Mouse (Mus musculus): ENCODE measurements around the gene Slc22a6.
A peak's percentile ranks its signal among the peaks of the same experiment; 100 is the strongest.

Gene Slc22a6

DNA sequence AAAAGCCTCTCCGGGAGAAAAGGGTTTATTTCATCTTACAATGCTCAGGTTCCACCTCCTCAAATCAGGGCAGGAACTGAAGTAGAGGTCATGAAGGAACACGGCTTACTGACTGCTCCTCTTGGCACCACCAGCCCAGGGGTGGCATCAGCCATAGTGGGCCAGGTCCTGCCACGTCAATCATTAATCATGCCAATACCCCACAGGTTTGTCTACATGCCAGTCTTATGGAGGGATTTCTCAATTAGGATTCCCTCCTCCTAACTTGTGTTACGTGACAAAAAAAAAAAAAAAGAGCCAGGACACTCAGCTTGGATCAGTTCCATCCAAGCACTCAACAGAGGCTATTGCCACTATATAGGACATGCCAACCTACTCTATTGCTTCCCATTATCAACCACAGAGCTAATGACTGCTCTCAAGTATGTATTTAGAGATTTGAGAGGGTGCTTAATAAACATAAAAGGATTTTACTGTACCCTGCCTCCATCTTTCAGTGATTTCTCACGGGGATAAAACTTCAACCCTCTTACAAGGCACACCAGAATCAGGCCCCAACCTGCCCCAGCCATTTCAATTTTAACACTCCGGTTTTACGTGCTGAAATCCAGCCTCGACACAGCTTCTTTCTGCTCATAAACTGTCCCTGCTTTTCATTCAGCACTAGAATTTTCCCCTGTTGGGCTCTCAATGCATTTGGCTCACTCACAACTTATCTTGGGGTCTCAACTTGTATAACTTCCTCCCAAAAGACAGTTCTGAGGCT, 6.3 kb upstream of the Slc22a6 start:
- no peak for DNase-seq (ENCODE audit: low read depth)

DNA sequence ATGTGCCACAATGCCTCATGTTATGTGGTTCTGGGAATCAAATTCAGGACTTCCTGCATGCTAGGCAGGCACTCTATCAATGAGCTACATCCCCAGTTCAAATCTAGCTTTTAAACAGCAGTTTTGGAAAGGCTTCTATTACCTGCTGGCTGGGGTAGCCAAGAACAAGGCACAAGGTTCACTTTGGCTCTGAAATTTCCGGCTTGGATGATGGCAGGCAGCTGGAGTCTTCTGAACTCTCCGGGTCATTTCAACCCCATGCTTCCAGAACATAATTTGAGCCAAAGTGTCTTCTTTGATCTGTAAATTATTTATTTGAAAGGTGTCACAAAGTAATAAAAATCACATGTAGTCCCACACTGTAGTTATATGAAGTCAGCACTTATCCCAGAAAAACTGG, 4.7 kb upstream of the Slc22a6 start:
- no peak for DNase-seq (ENCODE audit: low read depth)

DNA sequence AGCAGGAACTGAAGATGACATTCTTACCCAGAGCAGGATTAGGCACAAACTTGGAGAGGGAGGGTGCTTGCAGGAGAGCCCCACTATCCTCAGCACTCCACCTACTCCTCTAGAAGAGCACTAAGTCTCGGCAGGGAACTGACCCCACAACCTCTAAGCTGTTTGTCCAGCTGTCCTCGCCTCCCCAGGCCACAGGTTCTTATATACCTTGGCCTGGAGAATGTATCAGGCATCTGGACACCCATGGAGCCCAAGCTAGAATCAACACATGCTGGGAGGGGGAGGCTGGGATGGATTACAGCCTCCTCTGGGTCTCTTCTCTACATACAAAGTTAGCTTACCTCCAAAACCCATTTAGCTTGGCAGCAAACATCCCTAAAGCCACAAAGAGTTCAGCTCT, 3.5 kb upstream of the Slc22a6 start:
- no peak for DNase-seq (ENCODE audit: low read depth)

DNA sequence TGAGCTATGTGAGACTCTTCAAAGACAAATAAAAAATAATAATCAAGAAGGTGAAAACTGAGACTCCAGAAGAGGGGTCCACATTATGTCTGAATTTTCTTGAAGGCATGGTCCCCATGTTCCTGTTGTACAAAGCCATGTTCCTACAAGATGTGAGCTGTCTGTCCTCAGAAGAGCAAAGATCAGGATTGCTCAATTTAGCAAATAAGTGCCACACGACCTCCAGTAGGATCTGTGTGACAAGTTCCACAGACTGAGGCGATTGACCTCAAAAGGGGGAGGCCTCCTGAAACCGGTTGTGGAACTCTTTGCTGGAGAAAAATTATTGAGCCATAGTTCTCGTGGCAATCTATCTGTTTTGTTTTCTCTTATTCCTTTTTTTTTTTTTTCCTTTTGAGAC, 1.5 kb upstream of the Slc22a6 start:
- DNase-seq (ENCODE audit: low read depth), result no peak

DNA sequence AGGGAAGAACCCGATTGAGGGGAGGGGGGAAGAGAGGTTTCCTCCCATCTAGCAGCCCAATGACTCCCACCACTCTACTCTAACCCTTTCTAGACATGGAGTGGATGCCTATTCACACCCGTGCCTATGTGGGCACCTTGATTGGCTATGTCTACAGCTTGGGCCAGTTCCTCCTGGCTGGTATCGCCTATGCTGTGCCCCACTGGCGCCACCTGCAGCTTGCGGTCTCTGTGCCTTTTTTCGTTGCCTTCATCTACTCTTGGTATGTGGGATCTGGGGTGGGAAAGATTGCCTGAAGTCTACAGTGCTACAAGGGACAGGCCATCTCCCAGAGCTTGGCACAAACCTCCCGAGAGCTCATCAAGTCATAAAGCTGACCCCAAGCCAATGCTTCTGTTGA, 3.3 kb downstream of the Slc22a6 start:
- DNase-seq (ENCODE audit: low read depth), result no peak

DNA sequence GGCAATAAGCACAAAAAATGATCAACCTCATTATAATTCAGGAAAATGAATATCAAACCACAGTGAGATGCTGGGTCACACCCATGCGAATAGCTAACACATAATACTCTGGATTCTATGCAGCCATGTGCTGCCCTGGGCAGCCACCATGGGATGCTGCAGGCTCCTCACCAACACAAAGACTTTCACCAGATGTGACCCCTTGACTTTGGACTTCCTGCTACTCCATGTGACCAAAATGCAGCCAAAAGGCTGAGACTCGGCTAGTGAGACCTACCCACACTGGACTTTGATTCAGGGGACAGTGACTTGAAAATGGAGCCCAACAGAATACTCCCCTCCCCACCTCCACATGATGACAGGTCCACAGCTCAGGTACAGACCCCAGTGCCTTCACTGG, 12.4 kb downstream of the Slc22a6 start:
- DNase-seq (ENCODE audit: low read depth), result no peak

DNA sequence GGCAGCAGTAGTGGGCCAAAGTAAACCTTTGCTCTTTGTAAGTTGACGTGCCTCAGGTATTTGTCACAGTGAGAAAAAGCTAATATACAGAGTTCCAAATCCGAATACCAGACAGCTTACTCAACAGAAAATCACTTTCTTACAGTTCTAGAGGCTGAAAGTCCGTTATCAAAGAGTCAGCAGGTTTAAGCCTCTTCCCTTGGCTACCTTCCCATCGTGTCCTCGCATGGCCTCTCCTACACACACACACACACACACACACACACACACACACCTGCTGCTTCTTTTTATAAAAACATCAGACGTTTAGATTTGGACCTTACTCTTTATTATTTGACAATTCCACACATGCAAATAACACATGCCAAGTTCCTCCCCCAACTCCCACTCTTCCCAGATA, 13.0 kb downstream of the Slc22a6 start:
- no peak for DNase-seq (ENCODE audit: low read depth)

DNA sequence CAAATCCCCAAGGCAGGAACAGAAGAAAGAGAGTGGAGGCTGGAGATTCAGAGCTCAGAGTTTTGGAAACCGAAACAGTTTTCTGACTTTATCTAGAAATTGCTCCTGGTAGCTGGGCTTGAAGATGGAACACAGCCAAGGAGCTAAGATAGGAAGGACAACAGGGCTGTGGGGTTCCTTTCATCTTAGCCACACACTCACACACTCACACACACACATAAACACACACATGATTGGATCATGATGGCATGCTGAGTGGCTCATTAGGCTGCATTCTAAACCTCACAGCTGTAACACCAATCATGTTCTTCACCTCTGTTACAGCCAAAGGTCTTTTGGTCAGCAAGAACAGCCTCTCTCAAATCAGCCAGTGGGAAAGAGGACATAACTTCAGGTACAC, 14.2 kb downstream of the Slc22a6 start:
- DNase-seq (ENCODE audit: low read depth), result no peak

DNA sequence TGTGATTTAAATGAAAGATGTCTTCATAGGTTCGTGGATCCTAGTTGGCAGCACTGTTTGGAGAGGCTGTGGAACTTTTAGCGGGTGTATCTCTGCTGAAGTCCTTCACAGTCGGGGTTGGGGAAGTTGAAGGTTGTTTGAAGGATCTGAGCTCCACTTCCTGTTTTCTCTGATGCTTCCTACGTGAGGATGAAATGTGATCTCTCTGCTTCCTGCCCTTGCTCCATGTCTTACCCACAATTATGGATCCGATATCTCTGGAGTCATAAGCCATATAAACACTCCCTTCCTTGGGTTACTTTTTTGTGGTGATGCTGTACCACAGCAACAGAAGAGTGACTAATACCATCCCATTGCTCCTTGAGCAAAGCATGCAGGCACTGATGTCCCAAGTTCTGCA, 24.2 kb downstream of the Slc22a6 start:
- peak; percentile 56 for DNase-seq (ENCODE audit: low read depth)

DNA sequence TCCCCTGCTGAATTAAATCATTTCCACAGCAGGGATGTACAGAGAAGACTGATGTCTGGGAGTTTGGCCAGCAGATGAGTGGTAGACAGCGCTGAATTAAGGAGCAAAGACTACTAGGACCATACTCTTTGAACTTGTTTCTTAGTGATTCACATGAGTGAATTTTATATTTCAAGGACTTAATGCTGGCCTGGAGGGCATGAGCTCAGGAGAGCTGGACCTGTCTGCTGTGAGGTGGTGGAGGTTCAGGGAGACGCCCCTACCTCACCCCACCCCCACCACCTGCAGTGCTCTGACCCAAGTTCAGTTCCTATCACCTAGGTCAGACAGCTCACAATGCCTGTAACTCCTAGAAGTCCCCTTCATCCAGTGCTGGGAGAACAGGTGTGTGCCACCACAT, 28.6 kb downstream of the Slc22a6 start:
- DNase-seq (ENCODE audit: low read depth), result no peak

DNA sequence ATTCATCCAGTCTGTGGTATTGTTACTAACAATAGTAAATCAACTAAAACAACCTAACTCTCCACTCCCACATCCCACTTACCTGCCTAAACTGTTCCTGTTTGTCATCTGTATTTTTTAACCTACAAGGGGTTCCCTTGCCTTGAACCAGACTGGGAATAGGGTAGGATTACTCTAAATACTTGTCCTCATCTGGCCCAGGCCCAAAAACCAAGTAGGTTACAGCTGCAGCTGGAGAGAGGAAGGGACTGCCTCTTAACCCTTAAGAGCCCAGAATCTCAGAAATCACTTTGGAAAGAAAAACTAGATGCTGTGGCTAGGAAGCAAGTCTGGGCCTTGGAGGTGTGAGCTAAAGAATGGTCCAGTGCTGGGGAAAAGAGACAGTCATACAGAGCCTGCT, 38.0 kb downstream of the Slc22a6 start:
- DNase-seq (ENCODE audit: low read depth), result no peak

DNA sequence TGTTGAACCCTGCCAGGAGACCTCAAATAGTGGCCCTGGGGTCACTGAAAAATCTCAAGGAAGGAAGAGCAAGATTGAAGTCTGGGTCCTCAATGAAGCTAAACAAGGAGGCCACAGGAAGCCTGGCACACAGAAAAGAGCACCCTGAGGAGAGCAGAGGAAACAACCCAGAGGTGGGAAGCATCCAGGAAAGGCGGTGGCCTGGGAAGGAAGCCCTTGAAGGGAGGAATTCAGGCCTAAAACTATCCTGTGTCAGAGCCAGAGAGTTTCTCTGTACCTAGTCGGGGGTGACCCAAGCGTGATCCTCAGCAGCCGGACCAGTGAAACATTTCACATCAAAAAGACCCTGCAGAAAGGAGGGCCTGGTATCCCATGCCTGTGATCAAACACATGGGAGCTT, 38.5 kb downstream of the Slc22a6 start:
- DNase-seq (ENCODE audit: low read depth), result no peak

DNA sequence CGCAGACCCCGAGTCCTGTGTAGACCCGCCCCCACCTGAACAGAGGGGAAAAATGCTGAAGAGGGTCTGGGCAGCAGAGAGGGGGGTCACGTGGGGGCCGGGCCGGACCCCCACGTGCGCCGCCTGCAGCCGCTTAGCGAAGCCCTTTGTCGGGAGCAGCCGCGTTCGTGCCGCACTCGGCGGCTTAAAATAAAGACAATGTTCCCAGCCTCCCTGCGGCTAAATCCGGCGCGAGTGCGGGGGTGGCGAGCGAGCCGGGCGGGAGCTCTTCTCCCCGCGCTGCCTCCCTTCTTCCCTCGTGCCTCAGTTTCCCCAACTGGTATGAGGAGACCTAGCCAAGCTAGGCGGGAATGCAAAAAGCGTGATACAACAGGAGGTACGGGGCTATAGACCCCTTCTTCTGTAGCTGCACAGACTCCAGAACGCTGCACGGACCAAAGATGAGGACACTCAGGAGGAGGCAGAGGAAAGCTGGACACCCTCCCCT, 44.0 kb downstream of the Slc22a6 start:
- no peak for DNase-seq (ENCODE audit: low read depth)

DNA sequence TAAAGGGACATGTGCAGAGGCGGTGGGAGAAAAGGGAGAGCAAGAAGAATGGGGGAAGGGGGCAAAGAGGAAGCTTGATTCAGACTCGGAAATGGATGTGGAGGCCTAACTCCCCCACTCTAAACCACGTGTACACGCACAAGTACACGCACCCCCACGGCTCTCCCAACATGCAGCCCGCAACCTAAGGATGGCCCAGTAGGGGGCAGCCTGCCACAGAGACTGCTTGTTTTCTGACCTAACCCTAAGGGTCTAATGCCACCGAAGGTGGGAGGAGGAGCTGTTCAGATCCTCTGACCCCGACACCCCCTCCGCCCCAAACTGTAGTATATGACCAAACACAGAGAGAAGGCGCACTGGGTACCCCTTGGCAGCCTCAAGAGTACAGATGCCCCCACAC, 44.5 kb downstream of the Slc22a6 start:
- DNase-seq (ENCODE audit: low read depth), result peak; percentile 27

DNA sequence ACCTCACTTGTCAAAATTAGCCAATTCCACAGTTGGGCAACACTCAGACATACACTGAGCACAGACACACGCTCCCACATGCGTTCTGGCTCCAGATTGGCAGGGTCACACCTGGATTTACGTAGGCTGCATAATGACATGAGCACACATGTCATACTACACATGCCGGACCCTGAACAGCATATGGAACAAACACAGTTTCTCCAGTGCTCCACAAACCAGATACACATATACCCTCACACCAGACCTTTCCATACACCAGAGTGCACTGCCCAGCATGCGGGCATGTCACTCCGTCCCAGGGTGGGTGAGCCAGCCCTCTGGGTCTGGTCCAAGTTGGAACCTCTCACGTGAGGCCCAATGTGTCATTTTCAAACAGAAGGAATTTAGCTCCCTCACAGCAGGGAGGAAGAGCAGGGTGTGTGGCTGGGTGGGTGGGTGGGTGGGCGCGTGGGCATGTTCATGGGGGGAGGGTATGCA, 45.6 kb downstream of the Slc22a6 start, which contains the start of gene Chrm1:
TSS of gene Chrm1 (plus strand) at position 430 of the 480 bp plus-strand sequence.
- no peak for DNase-seq (ENCODE audit: low read depth)

DNA sequence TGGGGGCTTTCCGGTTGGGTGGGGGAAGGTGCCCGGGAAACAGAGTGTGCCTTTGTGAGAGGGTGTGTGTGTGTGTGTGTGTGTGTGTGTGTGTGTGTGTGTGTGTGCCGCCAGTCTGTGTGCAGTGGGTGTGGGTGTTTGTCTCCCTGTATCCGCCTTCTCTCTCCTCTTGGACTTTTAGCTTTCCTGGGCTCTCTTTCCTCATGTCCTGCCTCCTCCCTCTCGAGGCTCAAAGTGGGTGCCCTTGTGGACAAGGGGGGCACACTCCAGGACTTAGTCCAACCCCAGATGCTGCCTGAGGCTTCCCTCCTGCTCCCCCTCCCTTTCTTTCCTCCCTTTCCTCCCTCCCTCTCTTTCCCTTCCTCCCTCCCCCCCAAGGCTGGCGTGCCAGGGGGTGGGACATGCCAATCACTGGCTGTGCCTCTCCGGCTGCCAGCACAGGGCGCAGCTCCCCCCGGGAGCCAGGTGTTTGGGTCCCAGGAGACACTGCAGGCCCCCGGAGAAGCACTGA, 46.1 kb downstream of the Slc22a6 start:
- DNase-seq (ENCODE audit: low read depth), result no peak

DNA sequence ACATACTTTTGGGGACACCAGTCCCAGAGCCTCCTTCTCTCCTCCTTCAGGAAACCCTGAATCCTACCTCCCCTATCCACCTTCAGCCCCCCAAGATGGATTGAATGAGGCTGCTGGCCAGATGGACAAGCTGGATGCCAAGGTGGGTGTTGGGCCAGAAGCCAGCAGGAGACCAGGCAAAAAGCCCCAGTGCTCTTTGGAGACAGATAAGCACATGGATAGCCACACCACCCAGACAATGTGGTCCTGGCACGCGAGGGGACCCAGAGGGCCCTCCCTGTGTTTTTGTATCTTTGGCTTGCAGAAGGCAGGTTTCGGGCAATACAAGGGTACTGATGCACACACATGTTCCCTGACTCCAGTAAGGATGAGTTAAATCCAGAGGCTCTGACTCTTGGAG, 47.0 kb downstream of the Slc22a6 start:
- DNase-seq (ENCODE audit: low read depth), result no peak

DNA sequence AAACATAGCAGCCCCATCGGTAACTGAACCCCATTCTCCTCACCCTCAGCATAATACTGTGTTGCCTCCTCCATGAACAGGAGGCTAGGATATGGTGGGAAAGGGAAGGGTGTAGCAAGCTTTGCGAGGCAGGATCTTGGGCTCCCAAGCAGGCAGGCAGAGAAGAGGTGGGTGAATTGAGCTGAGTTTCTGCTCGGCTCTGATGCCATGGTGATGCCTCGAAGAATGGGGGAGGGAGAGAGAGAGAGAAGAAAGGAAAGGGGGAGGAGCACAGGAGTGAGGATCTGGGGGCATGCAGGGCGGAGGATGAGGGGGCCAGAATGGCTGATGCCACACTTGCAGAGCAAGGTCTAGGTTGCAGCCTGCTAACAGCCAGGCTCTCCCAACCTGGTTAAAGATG, 47.9 kb downstream of the Slc22a6 start:
- no peak for DNase-seq (ENCODE audit: low read depth)

DNA sequence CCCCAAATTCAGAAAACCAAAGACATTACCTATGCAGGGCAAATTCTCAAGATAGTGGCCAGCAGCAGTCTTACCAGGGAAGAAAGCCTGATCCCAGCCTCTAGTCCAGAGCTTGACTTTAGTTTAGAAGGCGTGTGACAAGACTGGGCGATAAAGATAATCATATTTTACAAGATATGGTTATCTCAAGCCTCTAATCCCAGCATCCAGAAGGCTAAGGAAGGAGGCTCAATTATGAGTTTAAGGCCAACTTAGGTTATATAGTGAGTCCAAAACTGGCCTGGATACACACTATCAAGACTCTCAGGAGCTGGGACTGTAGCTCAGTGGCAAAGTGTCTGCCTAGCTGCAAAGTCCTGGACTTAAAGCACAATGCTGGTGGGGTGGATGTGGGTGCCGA, 55.0 kb downstream of the Slc22a6 start:
- DNase-seq (ENCODE audit: low read depth), result no peak

DNA sequence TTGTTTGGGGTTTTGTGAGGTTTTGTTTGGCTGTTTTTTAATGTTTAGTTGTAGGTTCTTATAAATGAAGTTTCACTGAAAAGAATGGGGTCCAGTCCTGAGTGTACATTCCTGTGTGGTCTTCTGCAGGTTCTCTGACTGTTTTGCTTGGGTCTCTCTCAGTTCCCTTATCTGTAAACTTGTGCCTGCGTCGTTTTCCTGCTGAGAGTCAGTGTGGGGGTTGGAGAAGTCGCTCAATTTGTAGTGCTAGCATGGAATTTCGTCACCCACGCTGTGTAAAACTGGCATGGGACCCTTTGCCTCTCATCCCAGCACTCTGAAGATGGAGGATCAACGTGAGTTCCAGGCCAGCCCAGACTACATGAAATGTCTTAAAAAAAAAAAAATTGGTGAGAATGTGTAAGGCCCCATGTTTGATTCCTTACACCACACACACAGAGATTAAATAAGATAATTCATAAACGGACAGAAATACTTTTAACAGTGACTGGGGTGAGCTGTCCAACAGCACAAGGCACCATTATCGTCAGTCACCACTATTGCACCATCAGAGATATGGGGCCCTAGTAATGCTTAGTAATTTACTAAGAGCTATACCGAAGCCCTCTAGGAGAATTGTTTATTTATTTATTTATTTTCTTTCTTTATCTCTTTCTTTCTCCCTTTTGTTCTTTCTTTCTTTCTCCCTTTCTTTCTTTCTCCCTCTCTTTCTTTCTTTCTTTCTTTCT, 55.7 kb downstream of the Slc22a6 start:
- DNase-seq (ENCODE audit: low read depth), result no peak

Measured in 416B (cell line).